Mouse (Mus musculus) midbrain, embryonic 16.5 days (tissue): ENCODE results near the gene Pkd1l2. TPM values are rescaled to one million over a fixed set of nuclear protein-coding genes. Genes with fewer than 3 reads are reported as not detected.

Source experiments
- ATAC-seq: fragments of 200-750 bp; cut with Nextera tagmentation; 2 replicates; pipeline ENCODE4 v1.8.0; 2017; ENCODE audit warnings: moderate TSS enrichment
- H3K27ac ChIP-seq: fragments of 300-500 bp; sonication (generic); 2 replicates; pipeline ENCODE4 v1.5.1; 2014; ENCODE audit warnings: mild to moderate bottlenecking, low read length, mixed read lengths
- H3K27me3 ChIP-seq: fragments of 300-500 bp; sonication (generic); 2 replicates; pipeline ENCODE4 v1.6.1; 2014; ENCODE audit warnings: low read depth, low read length, mixed read lengths; ENCODE audit not compliant: control insufficient read depth, insufficient read depth
- H3K36me3 ChIP-seq: fragments of 300-500 bp; sonication (generic); 2 replicates; pipeline ENCODE4 v1.6.1; 2014; ENCODE audit warnings: mild to moderate bottlenecking, low read length, moderate library complexity, mixed read lengths; ENCODE audit not compliant: control insufficient read depth, insufficient read depth
- H3K4me1 ChIP-seq: fragments of 300-500 bp; sonication (generic); 2 replicates; pipeline ENCODE4 v1.6.1; 2014; ENCODE audit warnings: mild to moderate bottlenecking, low read length, mixed read lengths; ENCODE audit not compliant: control insufficient read depth, insufficient read depth
- H3K4me2 ChIP-seq: fragments of 300-500 bp; sonication (generic); 2 replicates; pipeline ENCODE4 v1.6.1; 2014; ENCODE audit warnings: mild to moderate bottlenecking, low read length, mixed read lengths
- H3K4me3 ChIP-seq: fragments of 300-500 bp; sonication (generic); 2 replicates; pipeline ENCODE4 v1.5.1; 2014; ENCODE audit warnings: low read depth, mild to moderate bottlenecking, low read length, moderate library complexity, mixed read lengths
- H3K9ac ChIP-seq: fragments of 300-500 bp; sonication (generic); 2 replicates; pipeline ENCODE4 v1.6.1; 2014; ENCODE audit warnings: low read depth, low read length, mixed read lengths
- H3K9me3 ChIP-seq: fragments of 300-500 bp; sonication (generic); replicated peaks from 2 replicates; pipeline ENCODE4 v1.6.1; 2014; ENCODE audit warnings: mild to moderate bottlenecking, low read length, mixed read lengths; ENCODE audit not compliant: control insufficient read depth, poor library complexity, severe bottlenecking
- WGBS: fragments of 180-500 bp; shearing (Covaris S2); extraction: QIAGEN DNeasy Blood & Tissue Kit; methylation state at CpG from one replicate; pipeline ENCODE4 v1.1.7; 2014; 5-methylcytosine and 5-hydroxymethylcytosine counted together
- polyA plus RNA-seq: library from polyadenylated mRNA; unstranded; fragments of >200 nt; fragmentation: Nextera tagmentation; extraction: Ambion mirVana; gene quantifications from 2 replicates; pipeline ENCODE4 v1.2.1, GENCODE M21; 2015

Pkd1l2 gene
- polyA plus RNA-seq, 1 experiment from 2014 or later, result not detected

DNA sequence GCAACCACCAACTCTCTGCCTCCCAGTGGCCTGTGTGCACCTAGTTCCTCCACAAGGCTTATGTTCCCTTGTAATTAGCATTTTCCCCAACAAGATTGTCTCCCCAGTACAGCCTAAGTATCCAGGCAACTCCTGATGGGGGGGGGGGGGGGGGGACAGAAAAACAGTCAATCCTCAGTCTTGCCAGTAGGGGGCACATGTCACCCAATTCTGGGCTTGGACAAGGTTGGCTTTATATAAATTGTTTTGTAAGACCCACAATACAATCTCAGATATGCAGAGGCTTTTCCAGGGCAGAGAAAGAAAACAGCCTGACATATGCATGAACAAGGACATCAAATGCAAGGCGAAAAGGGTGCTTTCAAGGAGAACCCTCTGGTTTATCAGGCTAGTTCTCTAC, 12.5 kb downstream of the Pkd1l2 start:
- ATAC-seq, result no peak
- no peaks in the 10 kb centered on the region for H3K36me3 ChIP-seq
- no peak overlapping the region for H3K9ac ChIP-seq
- no peaks in the 10 kb centered on the region for H3K9me3 ChIP-seq
- no peak overlapping the region for H3K4me3 ChIP-seq
- H3K27ac ChIP-seq, result no peak overlapping the region
- 86% methylated on average over 1 of the region's 1 CpGs for WGBS
- no peaks in the 10 kb centered on the region for H3K27me3 ChIP-seq
- H3K4me1 ChIP-seq, result no peaks in the 10 kb centered on the region
- no peak overlapping the region for H3K4me2 ChIP-seq

DNA sequence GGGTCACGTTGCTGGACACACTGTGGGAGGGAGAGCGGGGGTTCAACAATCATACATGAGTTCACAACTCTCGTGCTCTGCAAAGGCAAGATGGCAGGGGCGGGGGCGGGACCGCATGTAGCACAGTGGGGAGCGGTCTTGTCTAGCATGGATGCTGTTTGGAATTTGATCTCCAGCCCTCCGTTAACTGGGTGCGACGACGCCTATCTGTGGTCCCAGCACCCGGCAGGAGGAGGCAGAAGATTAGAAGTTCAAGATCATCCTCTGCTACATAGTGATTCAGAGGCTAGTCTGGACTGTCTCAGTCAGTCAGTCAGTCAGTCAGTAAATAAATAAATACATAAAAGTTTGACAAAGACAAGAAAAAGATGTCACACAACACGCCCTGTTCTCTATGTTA, 14.0 kb downstream of the Pkd1l2 start:
- H3K27ac ChIP-seq, result no peak overlapping the region
- no peaks in the 10 kb centered on the region for H3K36me3 ChIP-seq
- H3K4me3 ChIP-seq, result no peak overlapping the region
- no peaks in the 10 kb centered on the region for H3K9me3 ChIP-seq
- no peaks in the 10 kb centered on the region for H3K4me1 ChIP-seq
- 84% methylated on average over 13 of the region's 13 CpGs for WGBS
- ATAC-seq, result no peak
- H3K9ac ChIP-seq, result no peak overlapping the region
- H3K4me2 ChIP-seq, result no peak overlapping the region
- H3K27me3 ChIP-seq, result no peaks in the 10 kb centered on the region

DNA sequence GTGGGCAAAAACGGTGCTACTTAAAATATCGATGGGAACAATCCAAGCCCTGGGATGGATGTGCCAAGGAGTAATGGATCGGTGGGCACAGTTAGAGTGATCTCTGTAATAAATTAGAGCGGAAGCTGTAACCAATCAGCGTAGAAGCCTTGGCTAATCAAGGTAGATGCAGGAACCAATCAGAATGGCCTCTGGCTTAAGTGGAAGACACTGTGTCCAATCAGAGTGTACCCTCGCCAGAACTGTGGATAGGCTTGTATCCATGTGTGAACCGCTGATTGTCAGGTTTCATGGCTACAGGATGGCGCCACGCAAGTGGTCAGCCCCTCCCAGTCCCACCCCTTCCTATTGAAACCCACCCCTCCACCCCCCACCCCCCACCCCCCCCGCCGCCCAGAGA, 14.9 kb downstream of the Pkd1l2 start:
- ATAC-seq, result no peak
- H3K27me3 ChIP-seq, result no peaks in the 10 kb centered on the region
- H3K9ac ChIP-seq, result no peak overlapping the region
- H3K27ac ChIP-seq, result no peak overlapping the region
- H3K4me2 ChIP-seq, result no peak overlapping the region
- no peaks in the 10 kb centered on the region for H3K36me3 ChIP-seq
- 86% methylated on average over 11 of the region's 11 CpGs for WGBS
- H3K9me3 ChIP-seq, result peaks cover 2% of the 10 kb centered on the region
- no peak overlapping the region for H3K4me3 ChIP-seq
- no peaks in the 10 kb centered on the region for H3K4me1 ChIP-seq

DNA sequence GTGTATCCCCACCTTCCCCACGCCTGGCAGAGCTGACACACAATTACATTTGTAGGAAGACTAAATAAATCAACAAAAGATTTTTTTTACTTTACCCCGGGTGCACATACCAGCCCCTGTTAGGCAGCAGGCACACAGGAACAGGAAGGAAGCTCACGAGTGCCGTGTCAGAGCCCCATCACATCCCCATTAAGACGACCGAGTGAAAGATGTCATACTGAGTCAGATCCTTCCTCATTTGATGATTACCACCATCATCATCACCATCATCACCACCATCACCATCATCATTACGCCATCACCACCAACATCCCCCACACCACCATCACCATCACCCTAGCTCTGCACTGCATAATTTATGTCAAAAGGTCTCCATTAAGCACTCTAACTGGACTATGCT, 15.3 kb downstream of the Pkd1l2 start:
- Histone ChIP-seq H3K4me2 (no peak overlapping the region), H3K27me3 (no peaks in the 10 kb centered on the region), H3K27ac (no peak overlapping the region), H3K4me3 (no peak overlapping the region), H3K9me3 (peaks cover 5% of the 10 kb centered on the region), H3K9ac (no peak overlapping the region), H3K36me3 (no peaks in the 10 kb centered on the region), H3K4me1 (no peaks in the 10 kb centered on the region)
- WGBS, result 88% methylated on average over 7 of the region's 7 CpGs
- ATAC-seq, result no peak

DNA sequence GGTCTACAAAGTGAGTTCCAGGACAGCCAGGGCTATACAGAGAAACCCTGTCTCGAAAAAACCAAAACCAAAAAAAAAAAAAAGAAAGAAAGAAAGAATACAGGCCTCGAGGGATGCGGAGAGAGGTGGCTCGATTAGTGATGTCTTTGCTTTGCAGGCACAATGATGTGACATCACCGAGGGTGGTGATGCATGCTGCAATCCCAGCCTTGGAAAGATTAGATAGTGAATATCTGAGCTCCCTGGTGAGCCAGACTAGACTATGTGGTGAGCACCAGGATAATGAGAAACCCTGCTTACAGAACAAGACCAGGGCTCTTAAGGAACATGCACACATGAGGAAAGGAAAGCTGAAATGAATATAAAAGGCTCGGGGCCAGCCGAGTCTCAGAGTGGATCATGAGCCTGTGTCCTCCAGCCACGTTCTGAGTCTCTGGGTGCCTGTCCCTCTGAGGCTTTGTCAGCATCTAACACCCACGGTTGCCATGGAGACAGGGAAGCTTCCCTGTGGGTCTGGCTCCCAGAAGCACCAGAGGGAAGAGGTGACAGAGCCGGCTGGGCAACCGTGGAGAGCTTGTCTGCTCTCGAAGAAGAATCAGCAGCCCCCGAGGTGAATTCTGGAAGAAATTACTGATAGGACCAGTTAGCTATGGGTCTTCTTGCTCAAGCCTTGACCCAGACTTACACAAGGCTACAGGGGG, 20.9 kb downstream of the Pkd1l2 start:
- Histone ChIP-seq H3K4me3 (no peak overlapping the region), H3K9ac (no peak overlapping the region), H3K27me3 (no peaks in the 10 kb centered on the region), H3K36me3 (no peaks in the 10 kb centered on the region), H3K4me1 (peaks cover 2% of the 10 kb centered on the region; the same call in 1 of the 2 replicates), H3K27ac (no peak overlapping the region), H3K4me2 (no peak overlapping the region), H3K9me3 (peaks cover 5% of the 10 kb centered on the region)
- no peak for ATAC-seq
- 46% methylated on average over 13 of the region's 13 CpGs for WGBS

DNA sequence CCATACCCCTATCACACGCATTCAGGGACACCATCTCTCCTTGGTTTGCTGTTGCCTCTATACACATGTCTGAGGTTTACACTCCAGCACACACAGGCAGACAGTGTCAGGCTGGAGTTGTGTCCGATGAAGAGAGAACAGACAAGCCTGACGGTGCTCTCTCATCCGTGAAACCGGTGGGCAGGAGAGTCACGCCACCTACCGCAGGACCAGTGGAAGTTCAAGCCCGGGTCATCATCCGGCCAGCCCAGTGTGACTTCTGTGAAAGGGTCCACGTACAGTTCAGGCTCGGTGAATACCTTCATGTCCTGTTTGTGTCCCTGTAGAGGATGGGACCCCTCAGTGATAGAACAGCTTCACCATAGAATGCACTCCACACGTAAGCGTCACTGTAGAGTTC, 21.9 kb downstream of the Pkd1l2 start:
- Histone ChIP-seq H3K36me3 (no peaks in the 10 kb centered on the region), H3K27me3 (no peaks in the 10 kb centered on the region), H3K9ac (no peak overlapping the region), H3K27ac (no peak overlapping the region), H3K9me3 (peaks cover 5% of the 10 kb centered on the region), H3K4me1 (peaks cover 2% of the 10 kb centered on the region; the same call in 1 of the 2 replicates), H3K4me3 (no peak overlapping the region), H3K4me2 (no peak overlapping the region)
- WGBS, result 77% methylated on average over 13 of the region's 13 CpGs
- ATAC-seq, result no peak

DNA sequence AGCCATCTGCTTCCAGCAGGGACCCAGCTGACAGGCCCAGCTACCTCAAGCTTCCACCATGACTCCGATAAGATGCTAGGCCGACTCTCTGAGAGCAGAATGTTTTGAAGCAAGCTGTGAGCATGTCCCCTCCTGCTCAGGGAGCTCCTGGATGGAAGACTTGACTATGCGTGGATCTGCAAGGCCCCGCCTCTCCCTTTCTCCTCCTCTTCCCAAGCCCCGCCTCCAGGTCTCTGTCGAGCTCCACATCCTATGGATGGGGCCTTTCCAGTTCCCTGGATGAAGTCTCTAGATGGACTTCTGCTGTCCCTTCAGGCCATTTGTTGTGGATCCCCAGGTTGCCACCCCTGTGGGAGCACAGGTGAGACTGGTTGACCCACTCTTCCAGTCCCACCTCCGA, 23.2 kb downstream of the Pkd1l2 start:
- H3K4me1 ChIP-seq, result peaks cover 2% of the 10 kb centered on the region; the same call in 1 of the 2 replicates
- H3K36me3 ChIP-seq, result no peaks in the 10 kb centered on the region
- H3K4me2 ChIP-seq, result no peak overlapping the region
- no peak overlapping the region for H3K27ac ChIP-seq
- no peak for ATAC-seq
- no peak overlapping the region for H3K9ac ChIP-seq
- H3K27me3 ChIP-seq, result no peaks in the 10 kb centered on the region
- H3K9me3 ChIP-seq, result peaks cover 5% of the 10 kb centered on the region
- WGBS, result 67% methylated on average over 7 of the region's 7 CpGs
- no peak overlapping the region for H3K4me3 ChIP-seq

DNA sequence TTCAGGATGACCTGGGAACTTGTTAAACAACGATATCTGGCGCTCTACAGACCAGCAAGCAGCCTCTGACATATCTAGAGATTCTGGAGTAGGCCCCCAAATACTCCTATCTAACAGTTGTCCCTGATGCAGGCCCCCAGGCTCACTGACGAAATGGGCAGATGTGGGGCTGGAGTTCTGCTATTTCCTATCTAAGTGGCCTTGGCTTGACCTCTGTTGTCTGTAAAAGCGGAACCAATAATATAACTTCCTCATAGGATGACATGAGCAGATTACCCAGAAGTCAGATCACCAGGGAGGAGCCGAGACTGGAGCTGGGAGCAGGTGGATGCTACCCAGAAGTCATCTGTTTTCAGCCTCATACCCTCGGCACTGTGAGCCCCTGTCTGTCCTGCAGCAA, 27.2 kb downstream of the Pkd1l2 start:
- ATAC-seq, result no peak
- Histone ChIP-seq H3K27ac (no peak overlapping the region), H3K36me3 (no peaks in the 10 kb centered on the region), H3K4me1 (no peaks in the 10 kb centered on the region), H3K9me3 (no peaks in the 10 kb centered on the region), H3K9ac (no peak overlapping the region), H3K27me3 (no peaks in the 10 kb centered on the region; the same call in 1 of the 2 replicates), H3K4me3 (no peak overlapping the region), H3K4me2 (no peak overlapping the region)
- WGBS, result 82% methylated on average over 6 of the region's 6 CpGs

DNA sequence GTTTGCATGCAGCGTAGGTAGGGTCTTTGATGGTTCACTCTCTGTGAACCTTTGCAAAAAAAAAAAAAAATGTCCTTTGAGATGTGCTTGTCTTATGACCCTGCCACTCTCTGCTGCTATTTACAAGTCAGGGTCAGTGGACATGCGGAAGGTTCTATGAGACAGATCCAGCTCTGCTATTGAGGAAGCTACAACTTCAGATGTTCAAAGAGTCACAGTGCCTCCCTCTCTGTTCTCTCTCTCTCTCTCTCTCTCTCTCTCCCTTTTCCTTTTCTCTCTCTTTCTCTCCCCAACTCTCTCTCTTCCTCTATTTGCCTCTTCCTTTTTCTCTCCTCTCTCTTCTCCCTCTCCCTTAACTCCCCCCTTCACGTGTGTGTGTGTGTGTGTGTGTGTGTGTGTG, 28.1 kb downstream of the Pkd1l2 start:
- 76% methylated on average over 3 of the region's 3 CpGs for WGBS
- Histone ChIP-seq H3K9me3 (no peaks in the 10 kb centered on the region), H3K36me3 (no peaks in the 10 kb centered on the region), H3K4me1 (no peaks in the 10 kb centered on the region), H3K4me3 (no peak overlapping the region), H3K9ac (no peak overlapping the region), H3K27me3 (no peaks in the 10 kb centered on the region; the same call in 1 of the 2 replicates), H3K27ac (no peak overlapping the region), H3K4me2 (no peak overlapping the region)
- no peak for ATAC-seq
